25 mouse cellular contexts compared by ENCODE assay signal in the genomic region with DNA sequence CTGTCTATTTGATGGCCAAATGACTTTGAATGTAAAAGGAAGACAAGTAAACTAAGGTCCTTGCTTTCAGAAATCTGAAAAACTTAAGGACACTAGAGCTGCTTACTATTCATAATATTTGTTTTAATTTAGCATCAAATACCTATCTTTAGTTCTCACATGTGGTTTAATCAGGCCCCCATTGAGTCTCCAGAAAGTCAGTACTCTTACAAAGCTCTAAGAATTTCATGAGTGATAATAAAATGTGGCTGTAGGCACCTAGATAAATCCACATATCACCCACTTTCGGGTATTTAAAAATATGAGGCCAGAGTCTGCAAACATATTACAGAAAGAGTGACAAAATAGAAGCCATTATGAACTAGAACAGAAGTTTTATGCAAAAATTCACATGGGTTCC.
"Had no signal": no experiment of that assay in that cellular context is flagged by ENCODE, and none has a peak within 500 bp of the region (broad histone marks: within the 10 kb centered on the region; RNA-seq: fewer than 3 reads in every experiment).

No protein-coding gene starts in this region.

- H3K36me3 ChIP-seq: embryonic facial prominence, embryonic 10.5 days; embryonic facial prominence, embryonic 12.5 days; embryonic facial prominence, embryonic 13.5 days; embryonic facial prominence, embryonic 15.5 days; forebrain, embryonic 10.5 days; forebrain, embryonic 12.5 days; forebrain, embryonic 15.5 days had no signal

- H3K27ac ChIP-seq: embryonic facial prominence, embryonic 10.5 days; embryonic facial prominence, embryonic 12.5 days; embryonic facial prominence, embryonic 13.5 days; embryonic facial prominence, embryonic 15.5 days; forebrain, embryonic 10.5 days; forebrain, embryonic 12.5 days; forebrain, embryonic 13.5 days; forebrain, embryonic 15.5 days; gastrocnemius, adult 2 months; heart, adult 2 months had no signal

- H3K4me3 ChIP-seq: embryonic facial prominence, embryonic 10.5 days; embryonic facial prominence, embryonic 12.5 days; embryonic facial prominence, embryonic 13.5 days; embryonic facial prominence, embryonic 15.5 days; erythroblast, embryonic 14.5 days; forebrain, embryonic 10.5 days; forebrain, embryonic 12.5 days; forebrain, embryonic 13.5 days; forebrain, embryonic 15.5 days; gastrocnemius, adult 2 months; heart, adult 2 months had no signal

- H3K27me3 ChIP-seq: embryonic facial prominence, embryonic 12.5 days; embryonic facial prominence, embryonic 13.5 days; embryonic facial prominence, embryonic 15.5 days; forebrain, embryonic 12.5 days; forebrain, embryonic 13.5 days; forebrain, embryonic 15.5 days had no signal

- H3K9ac ChIP-seq: embryonic facial prominence, embryonic 12.5 days; embryonic facial prominence, embryonic 13.5 days; embryonic facial prominence, embryonic 15.5 days; forebrain, embryonic 12.5 days; forebrain, embryonic 13.5 days; forebrain, embryonic 15.5 days; forebrain, postnatal 0 days had no signal

- H3K9me3 ChIP-seq: embryonic facial prominence, embryonic 10.5 days; embryonic facial prominence, embryonic 12.5 days; embryonic facial prominence, embryonic 13.5 days; embryonic facial prominence, embryonic 15.5 days; forebrain, embryonic 10.5 days; forebrain, embryonic 12.5 days; forebrain, embryonic 13.5 days; forebrain, embryonic 15.5 days had no signal

- H3K4me1 ChIP-seq: embryonic facial prominence, embryonic 12.5 days; embryonic facial prominence, embryonic 13.5 days; embryonic facial prominence, embryonic 15.5 days; forebrain, embryonic 15.5 days had no signal

- DNase-seq: cerebellum, adult 9-10 months; cerebellum, adult 9-11 months; cerebellum, postnatal 10 days; cerebellum, postnatal 14 days; cerebellum, postnatal 25 days; cerebellum, postnatal 36 days; embryo, embryonic 11 days; forebrain, postnatal 0 days; gastrocnemius, adult 2 months; gastrocnemius, postnatal 10 days; gastrocnemius, postnatal 14 days; gastrocnemius, postnatal 25 days; gastrocnemius, postnatal 36 days; heart, adult 11 months; heart, adult 18-20 months; heart, adult 2 months had no signal
